Mouse (Mus musculus) forebrain, embryonic 15.5 days (tissue): Measurements from ENCODE around the gene Plekha5. TPM values are rescaled to one million over a fixed set of nuclear protein-coding genes. Genes with fewer than 3 reads are reported as not detected.

Experiments
- ATAC-seq: fragments of 200-750 bp; cut with Nextera tagmentation; replicated peaks from 2 replicates; pipeline ENCODE4 v1.8.0; 2017; ENCODE audit warnings: mild to moderate bottlenecking, moderate TSS enrichment, moderate library complexity
- H3K27ac ChIP-seq: fragments of 300-500 bp; sonication (generic); replicated peaks from 2 replicates; pipeline ENCODE4 v1.5.1; 2015; ENCODE audit warnings: mild to moderate bottlenecking, inconsistent platforms
- H3K27me3 ChIP-seq: fragments of 300-500 bp; sonication (generic); 2 replicates; pipeline ENCODE4 v1.6.1; 2015; ENCODE audit warnings: inconsistent platforms
- H3K36me3 ChIP-seq: fragments of 300-500 bp; sonication (generic); 2 replicates; pipeline ENCODE4 v1.6.1; 2015; ENCODE audit warnings: mild to moderate bottlenecking, inconsistent platforms
- H3K4me1 ChIP-seq: fragments of 300-500 bp; sonication (generic); 2 replicates; pipeline ENCODE4 v1.6.1; 2015; ENCODE audit warnings: inconsistent platforms
- H3K4me2 ChIP-seq: fragments of 300-500 bp; sonication (generic); replicated peaks from 2 replicates; pipeline ENCODE4 v1.6.1; 2015; ENCODE audit warnings: mild to moderate bottlenecking, inconsistent platforms
- H3K4me3 ChIP-seq: fragments of 300-500 bp; sonication (generic); 2 replicates; pipeline ENCODE4 v1.5.1; 2015; ENCODE audit warnings: mild to moderate bottlenecking, inconsistent platforms
- H3K9ac ChIP-seq: fragments of 300-500 bp; sonication (generic); replicated peaks from 2 replicates; pipeline ENCODE4 v1.6.1; 2015; ENCODE audit warnings: mild to moderate bottlenecking, inconsistent platforms
- H3K9me3 ChIP-seq: fragments of 300-500 bp; sonication (generic); 2 replicates; pipeline ENCODE4 v1.6.1; 2016; ENCODE audit warnings: inconsistent platforms
- WGBS: fragments of 180-500 bp; shearing (Covaris S2); methylation state at CpG from one replicate; pipeline ENCODE4 v1.1.7; 2015; ENCODE audit warnings: mixed read lengths; 5-methylcytosine and 5-hydroxymethylcytosine counted together
- polyA plus RNA-seq: library from polyadenylated mRNA; unstranded; fragments of >200 nt; fragmentation: Nextera tagmentation; extraction: Ambion mirVana; gene quantifications from 2 replicates; pipeline ENCODE4 v1.2.1, GENCODE M21; 2015

The Plekha5 gene
- polyA plus RNA-seq, 1 experiment from 2014 or later = 32.7 TPM

GRCm38 (mm10) chr6:140629176-140629859 lies 205.5 kb downstream of the Plekha5 start:
- Histone ChIP-seq H3K4me1 (peaks cover 45% of the 10 kb centered on the region), H3K36me3 (peaks cover 4% of the 10 kb centered on the region; the same call in 1 of the 2 replicates), H3K9me3 (no peaks in the 10 kb centered on the region), H3K27ac (no peak overlapping the region), H3K9ac (no peak overlapping the region), H3K4me2 (no peak overlapping the region), H3K4me3 (no peak overlapping the region), H3K27me3 (no peaks in the 10 kb centered on the region)
- no peak for ATAC-seq
- 73% methylated on average over 4 of the region's 4 CpGs for WGBS

- ATAC-seq = no peak
Measured at GRCm38 (mm10) chr6:140630306-140630705, 206.5 kb downstream of the Plekha5 start.

GRCm38 (mm10) chr6:140633616-140634015 lies 209.8 kb downstream of the Plekha5 start:
- Histone ChIP-seq H3K9ac (no peak overlapping the region), H3K27ac (no peak overlapping the region), H3K27me3 (no peaks in the 10 kb centered on the region), H3K9me3 (no peaks in the 10 kb centered on the region), H3K36me3 (peaks cover 23% of the 10 kb centered on the region), H3K4me1 (peaks cover 11% of the 10 kb centered on the region), H3K4me2 (no peak overlapping the region), H3K4me3 (no peak overlapping the region)
- WGBS = 76% methylated on average over 8 of the region's 8 CpGs
- no peak for ATAC-seq

More at GRCm38 (mm10) chr6:140630306-140630705, 206.5 kb downstream of the Plekha5 start:
- Histone ChIP-seq H3K9me3 (no peaks in the 10 kb centered on the region), H3K4me1 (peaks cover 39% of the 10 kb centered on the region), H3K27ac (no peak overlapping the region), H3K27me3 (no peaks in the 10 kb centered on the region), H3K4me2 (no peak overlapping the region), H3K4me3 (no peak overlapping the region), H3K9ac (no peak overlapping the region), H3K36me3 (peaks cover 8% of the 10 kb centered on the region; the same call in 1 of the 2 replicates)
- 26% methylated on average over 4 of the region's 4 CpGs for WGBS

- Histone ChIP-seq H3K9me3 (no peaks in the 10 kb centered on the region), H3K36me3 (peaks cover 39% of the 10 kb centered on the region)
- 95% methylated on average over 4 of the region's 4 CpGs for WGBS
Measured at GRCm38 (mm10) chr6:140636290-140636689, 212.4 kb downstream of the Plekha5 start.

GRCm38 (mm10) chr6:140642010-140642409 lies 218.2 kb downstream of the Plekha5 start:
- Histone ChIP-seq H3K4me1 (no peaks in the 10 kb centered on the region), H3K4me3 (no peak overlapping the region), H3K9me3 (no peaks in the 10 kb centered on the region), H3K9ac (no peak overlapping the region), H3K27me3 (no peaks in the 10 kb centered on the region), H3K4me2 (no peak overlapping the region), H3K36me3 (peaks cover 54% of the 10 kb centered on the region), H3K27ac (no peak overlapping the region)
- ATAC-seq = no peak
- WGBS = 77% methylated on average over 7 of the region's 7 CpGs

More at GRCm38 (mm10) chr6:140636290-140636689, 212.4 kb downstream of the Plekha5 start:
- ATAC-seq = no peak
- no peak overlapping the region for H3K4me2 ChIP-seq
- no peaks in the 10 kb centered on the region for H3K27me3 ChIP-seq
- H3K27ac ChIP-seq = no peak overlapping the region
- no peak overlapping the region for H3K9ac ChIP-seq
- H3K4me3 ChIP-seq = no peak overlapping the region
- no peaks in the 10 kb centered on the region for H3K4me1 ChIP-seq

- Histone ChIP-seq H3K27me3 (no peaks in the 10 kb centered on the region), H3K36me3 (peaks cover 55% of the 10 kb centered on the region), H3K4me1 (no peaks in the 10 kb centered on the region), H3K9ac (no peak overlapping the region), H3K27ac (no peak overlapping the region), H3K4me3 (no peak overlapping the region), H3K9me3 (no peaks in the 10 kb centered on the region), H3K4me2 (no peak overlapping the region)
- no peak for ATAC-seq
- WGBS = 93% methylated on average over 12 of the region's 12 CpGs
Measured at GRCm38 (mm10) chr6:140642655-140643054, 218.8 kb downstream of the Plekha5 start.

GRCm38 (mm10) chr6:140645931-140646330 lies 222.1 kb downstream of the Plekha5 start:
- ATAC-seq = no peak
- no peak overlapping the region for H3K4me2 ChIP-seq
- H3K9me3 ChIP-seq = no peaks in the 10 kb centered on the region
- no peak overlapping the region for H3K4me3 ChIP-seq
- no peak overlapping the region for H3K9ac ChIP-seq
- H3K4me1 ChIP-seq = no peaks in the 10 kb centered on the region
- no peak overlapping the region for H3K27ac ChIP-seq
- peaks cover 45% of the 10 kb centered on the region for H3K36me3 ChIP-seq
- H3K27me3 ChIP-seq = no peaks in the 10 kb centered on the region

Other genes starting within 250 kb of the Plekha5 start
- gene Aebp2, start 198.6 kb downstream of the Plekha5 start, polyA plus RNA-seq = 7.5 and 9.0 TPM in 2 replicates